Mouse (Mus musculus) heart, adult 2 months (tissue): ENCODE data around the gene Myo1d.

Experiments
- CTCF ChIP-seq: fragments of 200-600 bp; IDR thresholded peaks from 2 replicates; pipeline ENCODE4 v1.8.1; 2022; ENCODE audit warnings: antibody characterized with exemption, mild to moderate bottlenecking, moderate library complexity
- POLR2A ChIP-seq: fragments of 200-500 bp; IDR thresholded peaks from 2 replicates; pipeline ENCODE4 v1.6.1; 2011; ENCODE audit warnings: mild to moderate bottlenecking, low read depth, low read length, control low read depth; ENCODE audit not compliant: insufficient read depth

- no peak for TF ChIP-seq POLR2A
- no peak for TF ChIP-seq CTCF
Observed at GRCm38 (mm10) chr11:80628581-80628980, 151.2 kb downstream of the Myo1d start.
